Mouse (Mus musculus): Measurements from ENCODE around the gene Tatdn2. TPM values are rescaled to one million over a fixed set of nuclear protein-coding genes. Genes with fewer than 3 reads are reported as not detected.
A peak's percentile ranks its signal among the peaks of the same experiment; 100 is the strongest.

Tatdn2 gene
- polyA plus RNA-seq (2014; fragmentation: Nextera tagmentation; extraction: Ambion mirVana): 2.1 and 3.3 TPM in 2 replicates

DNA sequence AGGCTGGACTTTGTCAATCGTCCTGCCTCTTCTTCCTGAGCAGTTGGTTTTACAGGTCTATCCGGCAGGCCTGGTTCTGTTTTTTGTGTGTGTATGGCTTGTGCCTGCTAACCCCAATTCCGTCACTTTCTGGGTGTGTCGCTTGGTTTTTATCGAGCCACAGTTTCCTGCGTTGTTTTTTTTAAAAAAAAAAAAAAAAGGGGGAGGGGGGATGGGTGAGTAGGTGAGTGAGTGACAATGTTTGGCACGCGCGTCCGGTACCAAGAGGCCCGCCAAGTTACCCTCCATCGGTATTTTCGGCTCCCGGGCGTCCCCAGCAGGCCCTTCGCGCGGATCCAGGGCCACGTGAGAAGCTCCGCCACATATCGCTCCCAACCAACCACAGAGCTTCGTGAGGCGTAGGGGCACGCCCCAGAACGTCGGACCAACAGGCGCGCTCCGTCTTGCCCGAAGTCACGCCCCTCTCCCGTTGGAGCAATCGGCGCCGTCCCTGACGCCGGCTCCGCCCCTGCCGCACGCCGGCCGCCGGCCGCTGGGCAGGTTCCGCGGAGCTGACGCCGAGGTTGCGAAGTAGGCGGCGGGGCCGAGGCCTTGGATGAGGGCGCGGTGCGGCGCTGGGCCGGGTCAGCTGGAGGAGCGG, at the start of gene Tatdn2:
TSS of gene Tatdn2 (plus strand) at position 469 of the 640 bp plus-strand sequence.
- Histone ChIP-seq H3K4me3 (replicated peaks; ENCODE audit: low read depth, low read length) (peak within 1 kb of the TSS; percentile 86), H3K4me1 (ENCODE audit: control insufficient read depth, insufficient read depth, low read length) (peaks cover 15% of the 10 kb centered on the region), H3K27me3 (ENCODE audit: control insufficient read depth, insufficient read depth, low read length) (no peaks in the 10 kb centered on the region), H3K9me3 (ENCODE audit: control insufficient read depth, low read length) (no peaks in the 10 kb centered on the region), H3K4me2 (ENCODE audit: low read length) (peak within 1 kb of the TSS; percentile 99), H3K27ac (replicated peaks; ENCODE audit: low read depth, low read length) (peak within 1 kb of the TSS; percentile 83), H3K9ac (replicated peaks; ENCODE audit: low read length) (peak within 1 kb of the TSS; percentile 73), H3K36me3 (ENCODE audit: control insufficient read depth, insufficient read depth, low read length) (peaks cover 15% of the 10 kb centered on the region)
- under 1% methylated on average over 54 of the region's 58 CpGs for WGBS
- DNase-seq (peak; percentile 98), ATAC-seq (ENCODE audit: low FRiP score, low TSS enrichment) (peak; percentile 99)

DNA sequence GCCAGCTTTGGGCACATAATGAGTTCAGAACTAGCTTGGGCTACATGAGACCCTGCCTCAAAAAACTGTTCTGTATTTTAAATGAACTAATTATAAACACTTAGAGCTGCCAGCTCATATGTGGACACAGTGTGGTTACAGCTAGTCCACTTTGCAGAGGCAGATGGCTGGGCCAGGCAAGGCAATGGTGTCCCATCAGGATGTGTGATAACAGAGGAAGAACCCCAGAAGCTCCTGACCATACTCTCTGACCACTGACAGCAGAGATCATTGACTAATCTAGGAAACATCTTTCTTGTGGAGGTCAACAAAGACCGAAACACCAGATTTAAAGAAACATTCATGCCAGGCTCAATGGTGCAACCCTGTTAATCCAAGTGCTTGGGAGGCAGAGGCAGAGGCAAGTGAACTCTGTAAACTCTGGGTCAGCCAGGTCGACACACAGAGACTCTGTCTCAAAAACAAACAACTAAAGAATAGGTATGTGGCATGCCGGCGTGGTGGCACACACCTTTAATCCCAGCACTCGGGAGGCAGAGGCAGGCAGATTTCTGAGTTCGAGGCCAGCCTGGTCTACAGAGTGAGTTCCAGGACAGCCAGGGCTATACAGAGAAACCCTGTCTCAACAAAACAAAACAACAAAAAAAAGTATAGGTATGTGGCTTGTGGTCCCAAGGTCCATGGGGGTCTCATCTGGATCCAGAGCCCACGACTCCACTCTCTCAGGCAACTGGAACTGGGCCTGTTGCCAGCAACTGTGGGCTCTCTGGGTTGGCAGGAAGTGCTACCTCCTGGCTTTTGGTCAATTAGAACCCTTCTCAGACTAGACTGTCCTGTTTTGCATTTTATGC, 47.3 kb upstream of the Tatdn2 start:
- WGBS: 83% methylated on average over 7 of the region's 7 CpGs
- Histone ChIP-seq H3K4me2 (ENCODE audit: low read length) (no peak overlapping the region), H3K4me3 (replicated peaks; ENCODE audit: low read depth, low read length) (no peak overlapping the region), H3K9ac (replicated peaks; ENCODE audit: low read length) (no peak overlapping the region), H3K27me3 (ENCODE audit: control insufficient read depth, insufficient read depth, low read length) (no peaks in the 10 kb centered on the region), H3K4me1 (ENCODE audit: control insufficient read depth, insufficient read depth, low read length) (no peaks in the 10 kb centered on the region), H3K36me3 (ENCODE audit: control insufficient read depth, insufficient read depth, low read length) (no peaks in the 10 kb centered on the region), H3K27ac (replicated peaks; ENCODE audit: low read depth, low read length) (no peak overlapping the region), H3K9me3 (ENCODE audit: control insufficient read depth, low read length) (no peaks in the 10 kb centered on the region)
- no peak for ATAC-seq (ENCODE audit: low FRiP score, low TSS enrichment)
- no peak for DNase-seq

DNA sequence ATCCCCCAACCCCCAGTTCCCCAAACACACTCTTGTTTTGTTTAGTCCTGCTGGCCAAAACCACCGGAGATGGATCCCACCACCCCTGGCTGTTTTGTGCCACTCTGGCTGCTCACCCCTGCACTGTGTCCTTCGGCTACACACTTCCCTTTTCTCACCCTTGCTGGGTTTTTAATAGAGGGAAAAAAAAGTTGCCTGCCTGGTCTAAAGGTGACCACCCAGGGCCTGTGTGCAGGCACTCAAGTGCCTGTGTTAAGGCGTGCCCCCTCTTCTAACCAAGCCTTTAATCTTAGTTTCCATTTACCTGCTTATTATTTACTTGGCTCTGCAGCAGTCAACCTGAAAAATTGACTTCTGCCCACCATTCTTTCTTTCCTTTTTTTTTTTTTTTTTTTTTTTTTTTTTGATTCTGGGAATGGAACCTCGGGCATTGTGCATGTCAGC, 46.6 kb upstream of the Tatdn2 start:
- no peak overlapping the region for H3K27ac ChIP-seq (replicated peaks; ENCODE audit: low read depth, low read length)
- H3K27me3 ChIP-seq (ENCODE audit: control insufficient read depth, insufficient read depth, low read length): no peaks in the 10 kb centered on the region
- H3K4me2 ChIP-seq (ENCODE audit: low read length): no peak overlapping the region
- 82% methylated on average over 4 of the region's 4 CpGs for WGBS
- DNase-seq (no peak), ATAC-seq (ENCODE audit: low FRiP score, low TSS enrichment) (no peak)
- no peaks in the 10 kb centered on the region for H3K4me1 ChIP-seq (ENCODE audit: control insufficient read depth, insufficient read depth, low read length)
- H3K4me3 ChIP-seq (replicated peaks; ENCODE audit: low read depth, low read length): no peak overlapping the region
- no peaks in the 10 kb centered on the region for H3K9me3 ChIP-seq (ENCODE audit: control insufficient read depth, low read length)
- H3K36me3 ChIP-seq (ENCODE audit: control insufficient read depth, insufficient read depth, low read length): no peaks in the 10 kb centered on the region
- no peak overlapping the region for H3K9ac ChIP-seq (replicated peaks; ENCODE audit: low read length)

DNA sequence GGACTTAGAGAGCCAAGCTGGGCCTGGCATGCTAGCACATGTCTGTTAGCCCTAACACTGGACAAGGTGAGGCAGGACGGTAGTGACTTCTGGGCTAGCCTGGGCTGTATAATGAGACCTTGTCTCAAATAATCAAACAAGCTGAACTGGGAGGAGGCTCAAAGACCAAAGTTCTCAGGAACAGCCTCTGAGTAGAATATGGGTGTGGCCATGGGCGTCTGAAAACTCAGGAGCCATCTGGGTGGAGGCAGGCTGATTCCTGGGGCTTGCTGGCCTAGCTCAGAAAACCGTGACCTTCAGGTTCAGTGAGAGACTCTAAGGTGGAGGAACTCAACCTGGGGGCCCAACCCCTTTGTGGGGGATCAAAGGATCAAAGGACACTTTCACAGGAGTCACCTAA, 45.2 kb upstream of the Tatdn2 start:
- no peak for ATAC-seq (ENCODE audit: low FRiP score, low TSS enrichment)
- WGBS: 69% methylated on average over 3 of the region's 3 CpGs
- no peaks in the 10 kb centered on the region for H3K9me3 ChIP-seq (ENCODE audit: control insufficient read depth, low read length)

DNA sequence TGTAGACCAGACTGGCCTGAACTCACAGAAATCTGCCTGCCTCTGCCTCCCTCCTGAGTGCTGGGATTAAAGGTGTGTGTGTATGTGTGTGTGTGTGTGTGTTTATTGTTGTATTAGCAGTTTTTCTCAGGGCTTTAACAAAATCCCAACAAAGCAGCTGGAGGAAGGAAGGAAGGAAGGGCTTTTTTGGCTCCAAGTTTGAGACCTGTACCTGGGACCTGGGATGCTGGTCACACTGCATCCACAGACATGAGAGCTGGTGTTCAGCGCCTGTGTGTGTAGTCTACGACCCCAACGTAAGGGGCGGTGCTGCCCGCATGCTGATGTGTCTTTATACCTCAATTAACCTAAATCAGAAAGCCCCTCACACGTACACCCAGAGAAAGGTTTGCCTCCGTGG, 43.3 kb upstream of the Tatdn2 start:
- no peak overlapping the region for H3K4me3 ChIP-seq (replicated peaks; ENCODE audit: low read depth, low read length)
- H3K4me1 ChIP-seq (ENCODE audit: control insufficient read depth, insufficient read depth, low read length): no peaks in the 10 kb centered on the region
- no peak for ATAC-seq (ENCODE audit: low FRiP score, low TSS enrichment)
- H3K27ac ChIP-seq (replicated peaks; ENCODE audit: low read depth, low read length): no peak overlapping the region
- 96% methylated on average over 7 of the region's 7 CpGs for WGBS
- DNase-seq: no peak
- H3K36me3 ChIP-seq (ENCODE audit: control insufficient read depth, insufficient read depth, low read length): no peaks in the 10 kb centered on the region
- H3K9ac ChIP-seq (replicated peaks; ENCODE audit: low read length): no peak overlapping the region
- no peaks in the 10 kb centered on the region for H3K27me3 ChIP-seq (ENCODE audit: control insufficient read depth, insufficient read depth, low read length)
- H3K9me3 ChIP-seq (ENCODE audit: control insufficient read depth, low read length): no peaks in the 10 kb centered on the region
- no peak overlapping the region for H3K4me2 ChIP-seq (ENCODE audit: low read length)

More for the DNA sequence above, 45.2 kb upstream of the Tatdn2 start:
- no peak for DNase-seq
- Histone ChIP-seq H3K36me3 (ENCODE audit: control insufficient read depth, insufficient read depth, low read length) (no peaks in the 10 kb centered on the region), H3K27ac (replicated peaks; ENCODE audit: low read depth, low read length) (no peak overlapping the region), H3K4me2 (ENCODE audit: low read length) (no peak overlapping the region), H3K9ac (replicated peaks; ENCODE audit: low read length) (no peak overlapping the region), H3K27me3 (ENCODE audit: control insufficient read depth, insufficient read depth, low read length) (no peaks in the 10 kb centered on the region), H3K4me3 (replicated peaks; ENCODE audit: low read depth, low read length) (no peak overlapping the region), H3K4me1 (ENCODE audit: control insufficient read depth, insufficient read depth, low read length) (no peaks in the 10 kb centered on the region)

DNA sequence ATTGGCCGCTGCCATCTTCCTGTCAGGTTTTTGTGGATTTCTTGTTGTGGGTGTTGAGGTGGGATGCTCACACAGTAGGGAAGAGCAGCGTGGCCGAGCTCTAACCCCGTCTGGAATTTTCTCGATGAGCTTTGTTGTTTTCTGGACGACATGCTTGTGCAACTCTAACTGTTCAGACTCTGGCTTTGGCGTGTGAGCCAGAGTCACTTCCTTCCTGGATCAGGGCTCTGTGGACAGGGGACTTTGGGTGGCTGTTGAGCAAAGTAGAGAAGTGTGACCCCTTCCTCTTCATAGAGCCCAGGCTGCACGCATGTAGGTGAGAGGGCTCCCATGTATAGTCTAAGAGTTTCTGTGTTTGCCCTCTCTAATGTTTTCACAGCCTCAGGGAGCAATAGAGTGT, 42.7 kb upstream of the Tatdn2 start:
- Histone ChIP-seq H3K9ac (replicated peaks; ENCODE audit: low read length) (no peak overlapping the region), H3K4me2 (ENCODE audit: low read length) (no peak overlapping the region), H3K27me3 (ENCODE audit: control insufficient read depth, insufficient read depth, low read length) (no peaks in the 10 kb centered on the region), H3K4me3 (replicated peaks; ENCODE audit: low read depth, low read length) (no peak overlapping the region), H3K27ac (replicated peaks; ENCODE audit: low read depth, low read length) (no peak overlapping the region), H3K9me3 (ENCODE audit: control insufficient read depth, low read length) (no peaks in the 10 kb centered on the region), H3K4me1 (ENCODE audit: control insufficient read depth, insufficient read depth, low read length) (no peaks in the 10 kb centered on the region), H3K36me3 (ENCODE audit: control insufficient read depth, insufficient read depth, low read length) (no peaks in the 10 kb centered on the region)
- no peak for DNase-seq
- 82% methylated on average over 8 of the region's 8 CpGs for WGBS
- no peak for ATAC-seq (ENCODE audit: low FRiP score, low TSS enrichment)

DNA sequence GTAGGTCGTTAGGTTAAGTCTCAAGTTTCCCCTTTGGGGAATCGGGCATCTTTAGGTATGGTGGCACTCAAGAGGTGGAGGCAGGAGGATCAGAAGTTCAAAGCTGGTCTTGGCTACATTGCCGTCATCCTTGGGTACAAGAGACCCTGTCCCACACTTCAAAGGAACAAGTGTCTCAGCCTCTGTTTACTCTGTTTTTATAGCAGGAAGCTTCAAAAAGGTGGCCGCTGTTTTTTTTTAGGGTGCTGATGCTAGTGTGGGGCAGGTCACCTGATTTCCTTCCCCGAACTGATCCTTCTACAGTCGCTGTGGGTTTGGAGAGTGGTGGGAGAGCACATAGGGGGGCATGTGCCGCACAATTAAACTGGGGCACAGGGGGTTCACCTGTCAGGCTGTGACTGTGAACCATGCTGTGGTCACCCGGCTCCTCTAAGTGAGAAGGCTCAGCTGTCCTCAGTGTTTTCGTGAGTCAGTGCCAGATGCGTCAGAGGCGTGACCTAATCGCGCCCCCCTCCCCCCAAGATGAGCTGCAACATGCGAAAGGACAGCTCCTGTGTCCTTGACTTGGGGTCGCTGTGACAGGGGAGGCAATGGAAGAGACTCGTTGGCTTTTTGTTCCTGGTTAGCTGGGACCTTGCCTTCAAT, 42.0 kb upstream of the Tatdn2 start:
- WGBS: 88% methylated on average over 16 of the region's 16 CpGs
- H3K4me1 ChIP-seq (ENCODE audit: control insufficient read depth, insufficient read depth, low read length): no peaks in the 10 kb centered on the region
- ATAC-seq (ENCODE audit: low FRiP score, low TSS enrichment): no peak
- H3K27me3 ChIP-seq (ENCODE audit: control insufficient read depth, insufficient read depth, low read length): no peaks in the 10 kb centered on the region
- H3K9ac ChIP-seq (replicated peaks; ENCODE audit: low read length): no peak overlapping the region
- H3K27ac ChIP-seq (replicated peaks; ENCODE audit: low read depth, low read length): no peak overlapping the region
- H3K4me2 ChIP-seq (ENCODE audit: low read length): no peak overlapping the region
- no peaks in the 10 kb centered on the region for H3K9me3 ChIP-seq (ENCODE audit: control insufficient read depth, low read length)
- no peaks in the 10 kb centered on the region for H3K36me3 ChIP-seq (ENCODE audit: control insufficient read depth, insufficient read depth, low read length)
- H3K4me3 ChIP-seq (replicated peaks; ENCODE audit: low read depth, low read length): no peak overlapping the region
- no peak for DNase-seq

DNA sequence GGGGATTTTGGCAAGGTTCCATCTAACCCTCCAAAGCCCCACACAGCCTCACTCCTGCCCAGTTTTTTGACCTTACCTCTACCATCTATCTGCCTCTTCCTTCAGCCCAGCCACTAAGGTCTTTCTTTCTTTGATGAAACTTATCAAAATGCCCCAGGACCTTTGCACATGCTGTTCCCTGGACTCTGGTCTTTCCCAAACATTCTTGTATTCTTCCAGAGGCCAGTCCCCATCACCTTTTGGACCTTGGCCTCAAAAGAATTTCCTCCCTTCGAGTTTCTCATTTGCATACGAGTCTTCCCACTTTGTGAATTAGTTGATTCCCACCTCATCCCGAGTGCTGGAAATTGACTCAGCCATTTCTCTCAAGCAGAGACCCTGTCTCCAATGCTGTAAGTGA, 41.4 kb upstream of the Tatdn2 start:
- Histone ChIP-seq H3K4me2 (ENCODE audit: low read length) (no peak overlapping the region), H3K4me3 (replicated peaks; ENCODE audit: low read depth, low read length) (no peak overlapping the region), H3K9me3 (ENCODE audit: control insufficient read depth, low read length) (no peaks in the 10 kb centered on the region), H3K27me3 (ENCODE audit: control insufficient read depth, insufficient read depth, low read length) (no peaks in the 10 kb centered on the region), H3K27ac (replicated peaks; ENCODE audit: low read depth, low read length) (no peak overlapping the region), H3K4me1 (ENCODE audit: control insufficient read depth, insufficient read depth, low read length) (no peaks in the 10 kb centered on the region), H3K36me3 (ENCODE audit: control insufficient read depth, insufficient read depth, low read length) (no peaks in the 10 kb centered on the region), H3K9ac (replicated peaks; ENCODE audit: low read length) (no peak overlapping the region)
- 91% methylated on average over 3 of the region's 3 CpGs for WGBS
- no peak for ATAC-seq (ENCODE audit: low FRiP score, low TSS enrichment)
- DNase-seq: no peak
